Mouse (Mus musculus): Measurements from ENCODE around the gene Angel1. TPM values are rescaled to one million over a fixed set of nuclear protein-coding genes. Genes with fewer than 3 reads are reported as not detected.

Gene Angel1
- total and polyA plus RNA-seq, 3 experiments, result 1.3 to 5.3 TPM; not detected in 1

- no peak overlapping the region for H3K27ac ChIP-seq (ENCODE audit: control insufficient read depth, low read depth, low read length)
- H3K27me3 ChIP-seq (ENCODE audit: control insufficient read depth in 1 of 2, insufficient read depth in 2 of 2, low read length in 2 of 2), result no peaks in the 10 kb centered on the region; a peak in 1 of 4 replicates
- H3K9me3 ChIP-seq (replicated peaks; ENCODE audit: insufficient read depth, low read length), result no peaks in the 10 kb centered on the region
- H3K36me3 ChIP-seq (ENCODE audit: control insufficient read depth in 1 of 2, insufficient read depth in 2 of 2, low read length in 2 of 2), result no peaks in the 10 kb centered on the region
- no peak overlapping the region for H3K9ac ChIP-seq (ENCODE audit: control insufficient read depth, low read depth, low read length, poor library complexity, severe bottlenecking)
- no peaks in the 10 kb centered on the region for H3K4me1 ChIP-seq (ENCODE audit: control insufficient read depth in 1 of 2, insufficient read depth in 2 of 2, low read length in 2 of 2)
- no peaks in the 10 kb centered on the region for H3K79me2 ChIP-seq (ENCODE audit: control insufficient read depth, insufficient read depth, low read length, poor library complexity)
- DNase-seq (ENCODE audit: low read depth, low spot score), result no peak
- TF ChIP-seq MYC (IDR thresholded peaks at IDR 0.05; ENCODE audit: low read depth, low read length) (no peak), ZMIZ1 (IDR thresholded peaks at IDR 0.05; ENCODE audit: low read depth, low read length) (no peak), MXI1 (IDR thresholded peaks at IDR 0.05; ENCODE audit: low read depth, low read length) (no peak), E2F4 (IDR thresholded peaks at IDR 0.05; ENCODE audit: borderline replicate concordance, low read depth, low read length) (no peak), POLR2A (IDR thresholded peaks at IDR 0.05; ENCODE audit: control insufficient read depth in 1 of 2, insufficient read depth in 1 of 2, low read depth in 1 of 2, low read length in 2 of 2, poor library complexity in 1 of 2) (no peak), POLR2AphosphoS5 (IDR thresholded peaks at IDR 0.05; ENCODE audit: borderline replicate concordance, low read depth, low read length) (no peak), JUND (IDR thresholded peaks at IDR 0.05; ENCODE audit: low read depth, low read length) (no peak), BHLHE40 (IDR thresholded peaks at IDR 0.05; ENCODE audit: borderline replicate concordance, low read depth, low read length) (no peak), GABPA (IDR thresholded peaks at IDR 0.05; ENCODE audit: low read depth, low read length) (no peak), MAZ (IDR thresholded peaks at IDR 0.05; ENCODE audit: low read depth, low read length) (no peak), RCOR1 (IDR thresholded peaks at IDR 0.05; ENCODE audit: low read depth, low read length) (no peak), UBTF (IDR thresholded peaks at IDR 0.05; ENCODE audit: borderline replicate concordance, insufficient read depth, low read depth, low read length) (no peak), NRF1 (IDR thresholded peaks at IDR 0.05; ENCODE audit: insufficient read depth, low read depth, low read length, poor library complexity, severe bottlenecking) (no peak), GATA1 (IDR thresholded peaks at IDR 0.05; ENCODE audit: low read depth, low read length) (no peak)
- no peak overlapping the region for H3K4me3 ChIP-seq (ENCODE audit: control insufficient read depth in 1 of 2, insufficient read depth in 1 of 2, low read depth in 2 of 2, low read length in 2 of 2)
Observed at GRCm38 (mm10) chr12:86698537-86698936, 27.7 kb downstream of the Angel1 start.

- Histone ChIP-seq H3K4me1 (ENCODE audit: control insufficient read depth in 1 of 2, insufficient read depth in 2 of 2, low read length in 2 of 2) (no peaks in the 10 kb centered on the region), H3K79me2 (ENCODE audit: control insufficient read depth, insufficient read depth, low read length, poor library complexity) (no peaks in the 10 kb centered on the region), H3K36me3 (ENCODE audit: control insufficient read depth in 1 of 2, insufficient read depth in 2 of 2, low read length in 2 of 2) (no peaks in the 10 kb centered on the region), H3K27me3 (ENCODE audit: control insufficient read depth in 1 of 2, insufficient read depth in 2 of 2, low read length in 2 of 2) (no peaks in the 10 kb centered on the region; a peak in 1 of 4 replicates), H3K4me3 (ENCODE audit: control insufficient read depth in 1 of 2, insufficient read depth in 1 of 2, low read depth in 2 of 2, low read length in 2 of 2) (no peak overlapping the region), H3K9me3 (replicated peaks; ENCODE audit: insufficient read depth, low read length) (no peaks in the 10 kb centered on the region), H3K9ac (ENCODE audit: control insufficient read depth, low read depth, low read length, poor library complexity, severe bottlenecking) (no peak overlapping the region), H3K27ac (ENCODE audit: control insufficient read depth, low read depth, low read length) (no peak overlapping the region)
- no peak for TF ChIP-seq CHD2 (IDR thresholded peaks at IDR 0.05; ENCODE audit: low read length)
- TF ChIP-seq GABPA (IDR thresholded peaks at IDR 0.05; ENCODE audit: low read depth, low read length), result no peak
- TF ChIP-seq MXI1 (IDR thresholded peaks at IDR 0.05; ENCODE audit: low read depth, low read length), result no peak
- TF ChIP-seq ELF1 (IDR thresholded peaks at IDR 0.05; ENCODE audit: low read depth, low read length), result no peak
- no peak for TF ChIP-seq CTCF (IDR thresholded peaks at IDR 0.05 in 2 of 3, conservative IDR thresholded peaks at IDR 0.05 in 1 of 3; ENCODE audit: control insufficient read depth in 1 of 3, insufficient read depth in 1 of 3, low read depth in 2 of 3, low read length in 3 of 3, poor library complexity in 1 of 3, severe bottlenecking in 1 of 3)
- TF ChIP-seq MAFK (IDR thresholded peaks at IDR 0.05; ENCODE audit: borderline replicate concordance, low read depth, low read length), result no peak
- no peak for TF ChIP-seq USF1 (IDR thresholded peaks at IDR 0.05; ENCODE audit: low read depth, low read length)
- DNase-seq (ENCODE audit: low read depth, low spot score), result no peak
Observed at GRCm38 (mm10) chr12:86697996-86698395, 28.3 kb downstream of the Angel1 start.

Measured in MEL (cell line).